Mouse (Mus musculus): ENCODE measurements around the gene Pdcd2l.

- TF ChIP-seq CTCF (IDR thresholded peaks at IDR 0.05; ENCODE audit: low read depth) = peak; percentile 20; the same call in 1 of the 2 replicates
- no peak for TF ChIP-seq EP300 (optimal IDR thresholded peaks at IDR 0.05)
Observed at GRCm38 (mm10) chr7:34233909-34234609, 37.6 kb upstream of the Pdcd2l start.
